Mouse (Mus musculus) right cerebral cortex, postnatal 25 days (tissue): ENCODE results near the gene Pgr.

Source experiments
- DNase-seq: peaks from one replicate; pipeline ENCODE4 v3.0.0; 2022

The Pgr gene

DNA sequence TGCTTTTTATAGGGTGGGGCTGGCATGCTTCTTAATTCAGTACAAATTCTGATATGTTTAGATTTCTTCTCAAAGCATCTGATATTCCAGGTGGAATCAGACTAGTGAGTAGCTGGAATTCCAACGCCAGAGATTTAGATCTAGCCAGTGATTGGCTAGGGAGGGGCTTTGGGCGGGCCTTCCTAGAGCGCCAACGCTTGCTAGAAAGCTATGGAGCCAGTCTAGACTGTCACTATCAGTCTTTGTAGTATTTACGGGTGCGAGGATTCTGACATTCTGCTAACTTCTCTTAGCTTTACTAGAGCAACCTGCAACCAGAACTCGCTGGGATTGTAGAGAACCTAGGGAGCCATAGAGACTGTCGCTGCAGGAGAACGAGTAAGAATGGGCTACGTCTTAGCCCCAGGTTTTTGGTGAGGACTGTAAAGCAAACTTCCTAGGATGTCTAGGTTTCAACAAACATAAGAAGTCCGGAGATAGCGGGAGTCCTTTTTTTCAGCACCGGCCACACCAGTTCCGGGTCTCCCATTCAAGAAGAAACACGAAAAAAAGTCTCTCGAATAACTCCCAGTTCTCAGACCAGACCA, at the start of gene Pgr:
Pgr (plus strand) TSS at position 218 of the 587 bp plus-strand sequence.
- peak; percentile 38 for DNase-seq

DNA sequence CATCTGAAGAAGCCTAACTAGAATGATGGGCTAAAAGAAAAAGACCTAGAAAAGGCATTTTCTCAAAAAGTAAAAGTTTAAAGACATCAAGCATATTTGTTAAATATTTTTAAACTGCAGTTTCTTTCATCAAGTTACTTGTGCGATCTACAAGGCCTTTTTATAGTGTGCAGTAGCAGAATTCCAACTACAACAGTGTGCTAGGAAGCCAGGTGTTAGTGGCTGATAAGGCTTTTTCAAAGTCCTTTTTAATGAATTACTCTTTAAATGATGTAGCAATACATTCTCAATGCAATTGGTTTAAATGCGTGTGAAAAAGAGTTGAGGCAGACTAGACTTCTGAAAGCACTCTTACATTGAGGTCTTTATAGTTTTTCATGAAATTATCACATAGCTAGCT, 42.2 kb upstream of the Pgr start:
- no peak for DNase-seq

DNA sequence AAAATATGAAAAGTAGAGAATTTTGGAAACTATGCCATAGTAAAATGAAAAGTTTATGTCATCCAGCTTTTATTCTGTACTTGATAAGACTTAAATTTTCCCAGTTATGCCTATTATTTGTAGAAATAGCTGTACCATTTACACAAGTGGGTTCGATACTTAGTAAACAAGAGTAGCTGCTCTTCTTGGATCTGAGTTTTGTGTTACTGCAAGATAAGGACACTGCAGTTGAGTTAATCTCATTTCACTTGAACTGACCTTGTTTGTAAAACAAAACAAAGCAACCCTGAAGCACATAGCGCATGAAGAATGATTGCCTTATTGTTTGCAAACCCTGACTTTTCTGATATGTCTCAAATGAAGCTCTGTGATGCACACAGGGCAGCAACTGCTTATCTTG, 31.1 kb upstream of the Pgr start:
- no peak for DNase-seq

DNA sequence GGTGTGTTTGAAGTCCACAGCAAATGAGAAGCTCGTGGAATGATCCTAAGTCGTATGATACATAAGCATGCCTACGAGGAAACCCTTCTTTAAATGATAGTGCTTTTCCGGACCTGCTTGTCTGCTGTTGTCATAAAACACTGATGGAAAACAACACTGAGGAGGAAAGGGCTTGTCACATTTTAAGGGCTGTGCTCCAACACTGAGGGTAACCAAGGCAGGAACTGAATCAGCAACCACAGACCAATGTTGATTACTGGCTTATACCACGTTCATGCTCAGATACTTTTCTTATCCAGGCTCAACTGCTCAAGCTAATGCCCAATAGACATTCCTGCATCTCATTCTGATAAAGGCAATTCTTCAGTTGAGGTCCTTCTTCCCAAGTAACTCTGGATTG, 4.4 kb upstream of the Pgr start:
- DNase-seq: no peak

DNA sequence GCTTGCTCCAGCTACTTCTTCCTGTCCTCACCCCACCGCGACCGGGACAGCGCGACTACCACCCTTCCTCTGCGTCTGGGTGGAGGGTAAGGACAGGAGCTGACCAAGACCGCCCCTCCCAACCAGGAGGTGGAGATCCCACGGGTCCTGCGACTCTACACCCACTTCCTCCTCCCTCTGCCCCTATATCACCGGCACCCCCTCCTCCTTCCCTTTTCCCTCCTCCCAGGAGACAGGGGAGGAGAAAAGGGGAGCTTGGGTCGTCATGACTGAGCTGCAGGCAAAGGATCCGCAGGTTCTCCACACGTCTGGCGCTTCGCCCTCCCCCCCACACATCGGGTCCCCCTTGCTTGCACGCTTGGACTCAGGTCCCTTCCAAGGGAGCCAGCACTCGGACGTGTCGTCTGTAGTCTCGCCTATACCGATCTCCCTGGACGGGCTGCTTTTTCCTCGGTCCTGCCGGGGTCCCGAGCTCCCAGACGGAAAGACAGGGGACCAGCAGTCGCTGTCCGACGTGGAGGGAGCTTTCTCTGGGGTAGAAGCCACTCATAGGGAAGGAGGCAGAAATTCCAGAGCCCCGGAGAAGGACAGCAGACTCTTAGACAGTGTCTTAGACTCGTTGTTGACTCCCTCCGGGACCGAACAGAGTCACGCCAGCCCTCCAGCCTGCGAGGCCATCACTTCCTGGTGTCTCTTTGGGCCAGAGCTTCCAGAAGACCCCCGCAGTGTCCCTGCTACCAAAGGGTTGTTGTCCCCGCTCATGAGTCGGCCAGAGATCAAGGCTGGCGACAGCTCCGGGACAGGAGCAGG, 775 bp downstream of the Pgr start:
- DNase-seq: no peak

DNA sequence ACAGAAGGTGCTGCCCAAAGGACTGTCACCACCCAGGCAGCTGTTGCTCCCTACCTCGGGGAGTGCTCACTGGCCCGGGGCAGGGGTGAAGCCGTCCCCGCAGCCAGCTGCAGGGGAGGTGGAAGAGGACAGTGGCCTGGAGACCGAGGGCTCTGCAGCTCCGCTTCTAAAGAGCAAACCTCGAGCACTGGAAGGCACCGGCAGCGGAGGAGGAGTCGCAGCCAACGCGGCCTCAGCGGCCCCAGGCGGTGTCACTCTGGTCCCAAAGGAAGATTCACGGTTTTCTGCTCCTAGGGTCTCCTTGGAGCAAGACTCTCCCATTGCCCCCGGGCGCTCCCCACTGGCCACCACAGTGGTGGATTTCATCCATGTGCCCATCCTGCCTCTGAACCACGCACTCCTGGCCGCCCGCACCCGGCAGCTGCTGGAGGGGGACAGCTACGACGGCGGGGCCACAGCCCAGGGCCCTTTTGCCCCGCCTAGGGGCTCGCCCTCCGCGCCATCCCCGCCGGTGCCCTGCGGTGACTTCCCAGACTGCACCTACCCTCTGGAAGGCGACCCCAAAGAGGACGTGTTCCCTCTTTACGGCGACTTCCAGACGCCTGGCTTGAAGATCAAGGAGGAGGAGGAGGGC, 1.5 kb downstream of the Pgr start:
- peak; percentile 35 for DNase-seq

DNA sequence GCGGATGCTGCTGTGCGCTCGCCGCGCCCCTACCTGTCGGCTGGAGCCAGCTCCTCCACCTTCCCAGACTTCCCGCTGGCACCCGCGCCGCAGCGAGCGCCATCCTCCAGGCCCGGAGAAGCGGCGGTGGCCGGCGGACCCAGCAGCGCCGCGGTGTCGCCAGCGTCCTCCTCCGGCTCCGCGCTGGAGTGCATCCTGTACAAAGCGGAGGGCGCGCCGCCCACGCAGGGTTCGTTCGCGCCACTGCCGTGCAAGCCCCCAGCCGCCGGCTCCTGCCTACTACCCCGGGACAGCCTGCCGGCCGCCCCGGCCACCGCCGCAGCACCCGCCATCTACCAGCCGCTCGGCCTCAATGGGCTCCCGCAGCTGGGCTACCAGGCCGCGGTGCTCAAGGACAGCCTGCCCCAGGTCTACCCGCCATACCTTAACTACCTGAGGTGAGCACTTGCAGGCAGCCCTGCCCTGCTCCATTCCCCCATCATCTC, 2.1 kb downstream of the Pgr start:
- peak; percentile 79 for DNase-seq

DNA sequence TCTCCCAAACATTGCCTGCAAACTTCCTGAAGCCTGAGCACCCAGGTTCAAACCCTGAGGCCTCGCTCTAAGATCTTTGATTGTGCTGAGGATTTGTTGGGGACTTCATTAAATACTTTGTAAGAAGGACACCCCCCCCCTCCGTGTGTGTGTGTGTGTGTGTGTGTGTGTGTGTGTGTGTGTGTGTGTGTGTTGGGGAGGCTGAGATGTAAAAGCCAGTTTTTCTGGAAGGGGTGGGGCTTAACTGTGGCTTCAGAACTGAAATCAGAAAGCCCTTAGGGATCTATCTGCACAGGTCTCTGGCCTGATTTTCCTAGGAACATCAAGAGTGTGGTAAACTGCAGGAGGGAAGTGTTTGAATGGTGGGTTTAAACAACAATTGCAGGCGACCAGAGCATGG, 2.6 kb downstream of the Pgr start:
- peak; percentile 19 for DNase-seq

- peak; percentile 12 for DNase-seq
Observed at GRCm38 (mm10) chr9:8927561-8927960, 27.9 kb downstream of the Pgr start.

- no peak for DNase-seq
Observed at GRCm38 (mm10) chr9:8937753-8938152, 38.1 kb downstream of the Pgr start.

DNA sequence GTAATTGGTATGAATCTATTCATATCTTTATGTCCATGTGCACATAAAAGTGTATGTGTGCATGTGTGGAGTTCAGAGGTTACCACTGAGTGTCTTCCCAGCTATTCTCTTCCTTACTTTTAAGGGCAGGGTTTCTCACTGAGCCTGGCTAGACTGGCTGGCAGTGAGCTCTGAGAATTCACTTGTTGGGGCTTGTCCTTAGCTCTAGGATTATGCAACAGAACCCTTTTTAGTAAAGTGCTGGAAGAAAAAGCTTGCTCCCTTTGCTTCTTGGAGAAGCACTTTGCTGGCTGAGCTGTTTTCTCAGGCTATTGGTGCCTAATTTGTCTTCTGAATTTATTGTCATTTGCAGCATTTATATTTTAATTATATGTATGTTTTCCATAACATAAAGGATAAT, 53.7 kb downstream of the Pgr start:
- DNase-seq: no peak

GRCm38 (mm10) chr9:8964512-8965133, 65.0 kb downstream of the Pgr start:
- DNase-seq: peak; percentile 10

DNA sequence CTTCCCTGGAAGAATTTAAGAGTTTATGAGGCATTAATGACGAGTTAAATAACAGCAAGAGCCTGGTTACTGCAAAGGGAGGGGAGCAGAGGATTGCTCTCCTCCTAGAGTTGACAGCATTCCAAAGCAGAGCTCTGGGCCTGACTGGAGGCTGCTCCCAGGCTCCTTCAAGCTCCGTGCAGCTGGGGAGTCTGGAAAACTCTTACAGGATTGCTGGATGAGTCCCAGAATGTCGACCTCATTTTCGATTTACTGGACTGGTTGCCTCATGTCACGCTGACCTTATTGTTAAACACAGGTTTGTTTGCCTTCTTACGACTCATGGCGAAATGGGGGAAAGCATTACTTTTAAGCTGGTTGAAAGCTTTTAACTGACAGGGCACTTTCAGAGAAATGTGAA, 70.6 kb downstream of the Pgr start:
- DNase-seq: no peak

DNA sequence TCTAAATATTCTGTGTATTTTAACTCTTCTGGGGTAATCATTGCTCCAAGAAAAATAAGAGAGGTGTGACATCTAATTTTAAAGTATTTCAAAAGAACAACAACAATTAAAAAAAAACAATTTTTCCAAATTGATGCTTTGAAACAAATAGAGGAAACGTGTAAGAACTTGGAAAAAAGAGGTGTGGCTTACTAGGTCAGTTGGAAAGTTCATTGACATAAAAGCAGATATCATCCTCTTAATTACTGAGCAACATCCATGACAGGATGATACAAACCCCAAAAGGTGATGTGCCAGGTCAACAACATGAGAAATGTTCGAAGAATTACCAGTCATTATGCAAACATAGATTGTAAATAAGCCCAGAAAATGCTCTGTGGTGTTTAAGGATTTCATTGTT, 71.9 kb downstream of the Pgr start, which contains the start of gene Gm16485:
Gm16485 (plus strand) TSS at position 301 of the 400 bp plus-strand sequence.
- DNase-seq: no peak

DNA sequence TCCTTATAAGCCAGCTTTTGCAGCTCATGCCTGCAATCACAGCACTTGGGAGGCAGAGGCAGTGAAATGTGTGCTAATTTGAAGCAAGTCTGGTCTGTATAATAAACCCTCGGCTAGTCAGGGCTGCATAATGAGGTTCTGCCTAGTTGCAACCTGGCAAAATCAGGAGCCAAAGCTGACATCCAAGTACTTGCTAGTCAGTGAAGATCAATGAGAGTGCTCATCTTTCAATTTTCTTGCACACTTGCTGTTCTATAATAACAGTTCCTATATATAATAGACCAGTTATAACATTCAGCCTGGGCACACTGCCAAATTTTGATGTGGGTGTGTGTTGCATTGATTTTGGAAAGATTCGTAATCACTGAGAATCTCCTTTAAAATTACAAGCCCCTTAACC, 78.1 kb downstream of the Pgr start:
- peak; percentile 40 for DNase-seq

GRCm38 (mm10) chr9:8982315-8982714, 82.7 kb downstream of the Pgr start:
- DNase-seq: no peak

DNA sequence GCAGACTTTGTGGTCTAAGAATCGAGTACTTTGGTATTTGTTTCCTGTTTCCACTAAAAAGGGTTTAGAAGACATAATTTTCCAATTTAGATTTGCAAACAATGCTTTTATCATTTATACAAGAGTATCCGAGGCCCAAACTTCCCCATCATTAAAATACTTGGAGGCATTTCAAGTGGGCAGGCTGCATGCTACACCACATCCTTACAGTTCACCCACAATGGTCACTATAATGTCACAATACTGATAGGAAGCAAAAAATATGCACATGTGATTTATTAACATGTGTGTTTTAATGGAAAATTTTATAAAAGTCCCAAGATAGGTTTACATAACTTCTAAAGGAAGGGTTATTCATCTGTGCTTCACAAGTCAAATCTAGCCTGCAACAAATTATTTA, 96.9 kb downstream of the Pgr start:
- DNase-seq: no peak

- no peak for DNase-seq
Observed at GRCm38 (mm10) chr9:9001170-9001569, 101.5 kb downstream of the Pgr start.

DNA sequence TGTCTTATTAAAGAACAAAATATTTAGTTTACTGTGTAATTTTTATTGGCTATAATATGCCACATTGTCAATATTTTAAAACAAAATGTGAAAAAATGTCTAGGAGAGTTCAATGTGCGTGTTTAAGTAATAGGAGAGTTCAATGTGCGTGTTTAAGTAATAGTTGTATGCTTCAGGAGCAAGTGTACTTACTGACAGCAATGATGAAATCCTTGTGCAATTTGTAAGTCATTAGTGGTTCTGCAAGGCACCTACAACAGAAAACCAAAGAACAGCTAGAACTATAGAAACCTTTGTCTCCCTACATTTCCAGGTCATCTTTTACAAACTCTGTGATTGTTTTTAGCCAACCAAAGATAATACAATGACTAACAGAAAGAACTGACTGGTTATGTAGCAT, 115.5 kb downstream of the Pgr start:
- DNase-seq: no peak
